In the genomic region with DNA sequence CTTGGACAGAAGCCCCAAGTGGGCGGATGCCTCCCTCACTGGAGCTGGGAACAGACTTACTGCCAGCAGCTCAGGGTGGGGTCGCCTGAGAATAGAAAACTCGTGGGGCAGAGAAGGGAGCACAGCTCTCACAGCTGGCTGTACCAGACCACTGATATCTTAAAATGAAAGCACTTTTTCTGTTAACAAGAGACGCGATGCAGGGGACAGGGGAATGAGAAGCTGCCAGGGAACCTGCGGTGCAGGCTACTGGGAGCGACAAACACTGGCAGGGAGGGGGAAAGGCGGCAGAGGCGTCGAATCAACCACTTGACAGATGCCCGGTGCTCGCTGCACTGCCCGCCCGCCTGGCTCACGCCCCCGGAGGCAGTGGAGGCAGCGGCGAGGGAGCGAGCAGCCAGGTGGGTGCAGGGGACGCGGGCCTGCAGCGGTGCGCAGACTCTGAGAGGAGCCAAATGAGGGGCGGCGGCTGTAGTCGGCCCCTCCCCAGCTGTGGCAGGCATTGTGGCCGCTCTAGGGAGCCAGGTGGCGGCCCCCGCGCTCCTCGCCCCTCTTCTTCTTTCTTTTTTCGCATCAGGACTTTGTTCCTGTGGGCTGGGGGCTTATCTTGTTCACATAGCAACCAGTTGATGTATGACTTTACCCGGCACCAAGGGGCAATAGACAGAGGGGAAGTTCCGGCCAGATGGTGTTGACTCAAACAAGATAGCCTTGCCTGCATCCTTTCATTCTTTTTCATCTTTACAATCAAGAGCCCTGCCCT, we compare ENCODE assay signal across 8 mouse cellular contexts. TPM values are rescaled to one million over a fixed set of nuclear protein-coding genes. Genes with fewer than 3 reads are reported as not detected.
DNase-seq lines count a peak whose midpoint lies in the region; ATAC-seq lines count a peak whose summit lies in the region.

No protein-coding gene starts in this region.

- no peak for ATAC-seq in limb, embryonic 15.5 days (ENCODE audit: insufficient number of reproducible peaks, low FRiP score, low TSS enrichment, low read depth)
- ATAC-seq in midbrain, embryonic 13.5 days: peak; percentile 93
- ATAC-seq in stomach, embryonic 16.5 days (ENCODE audit: insufficient read depth, low FRiP score): peak; percentile 66

- 2% methylated on average over 34 of the region's 34 CpGs for WGBS in limb, embryonic 15.5 days
- WGBS in midbrain, embryonic 13.5 days: 3% methylated on average over 29 of the region's 34 CpGs
- 2% methylated on average over 34 of the region's 34 CpGs for WGBS in stomach, embryonic 16.5 days

- peaks cover 5% of the 10 kb centered on the region for H3K4me1 ChIP-seq in limb, embryonic 15.5 days
- peaks cover 8% of the 10 kb centered on the region for H3K4me1 ChIP-seq in midbrain, embryonic 13.5 days (replicated peaks)
- H3K4me1 ChIP-seq in stomach, embryonic 16.5 days (ENCODE audit: control insufficient read depth, insufficient read depth, low read length): 0 out of 2 replicates have a peak, but pooled peaks cover 3% of the 10 kb centered on the region

- no peaks in the 10 kb centered on the region for H3K27me3 ChIP-seq in limb, embryonic 15.5 days
- no peaks in the 10 kb centered on the region for H3K27me3 ChIP-seq in midbrain, embryonic 13.5 days
- H3K27me3 ChIP-seq in stomach, embryonic 16.5 days (ENCODE audit: control insufficient read depth, insufficient read depth, low read length): no peaks in the 10 kb centered on the region

- peak overlapping the region; percentile 82 for H3K4me2 ChIP-seq in limb, embryonic 15.5 days
- H3K4me2 ChIP-seq in midbrain, embryonic 13.5 days (replicated peaks): peak overlapping the region; percentile 92
- peak overlapping the region; percentile 82 for H3K4me2 ChIP-seq in stomach, embryonic 16.5 days (ENCODE audit: low read depth, low read length)

- no peaks in the 10 kb centered on the region for H3K36me3 ChIP-seq in limb, embryonic 15.5 days
- H3K36me3 ChIP-seq in midbrain, embryonic 13.5 days: no peaks in the 10 kb centered on the region
- no peaks in the 10 kb centered on the region for H3K36me3 ChIP-seq in stomach, embryonic 16.5 days (ENCODE audit: control insufficient read depth, insufficient read depth, low read length)

- peak; percentile 12 for DNase-seq in Muller cell, postnatal 12 days (ENCODE audit: inconsistent ontology term)
- peak; percentile 70 for DNase-seq in embryo, embryonic 10 days (ENCODE audit: low spot score)
- DNase-seq in heart, adult 8-10 months (ENCODE audit: low spot score): peak; percentile 40
- peak; percentile 74 for DNase-seq in kidney, adult 18-20 months
- no peak for DNase-seq in urinary bladder, adult 2 months (ENCODE audit: low spot score)

- peak overlapping the region; percentile 40 for H3K9ac ChIP-seq in limb, embryonic 15.5 days
- peak overlapping the region; percentile 79 for H3K9ac ChIP-seq in midbrain, embryonic 13.5 days (replicated peaks)
- H3K9ac ChIP-seq in stomach, embryonic 16.5 days (ENCODE audit: low read length): peak overlapping the region; percentile 69

- no peaks in the 10 kb centered on the region for H3K9me3 ChIP-seq in limb, embryonic 15.5 days
- H3K9me3 ChIP-seq in midbrain, embryonic 13.5 days: no peaks in the 10 kb centered on the region
- H3K9me3 ChIP-seq in stomach, embryonic 16.5 days (replicated peaks; ENCODE audit: control insufficient read depth, low read length): no peaks in the 10 kb centered on the region

- H3K27ac ChIP-seq in limb, embryonic 15.5 days: no peak overlapping the region
- H3K27ac ChIP-seq in midbrain, embryonic 13.5 days: no peak overlapping the region
- H3K27ac ChIP-seq in stomach, embryonic 16.5 days (ENCODE audit: low read length): no peak overlapping the region

- H3K4me3 ChIP-seq in limb, embryonic 15.5 days: peak overlapping the region; percentile 41
- H3K4me3 ChIP-seq in midbrain, embryonic 13.5 days (replicated peaks): peak overlapping the region; percentile 56
- peak overlapping the region; percentile 50 for H3K4me3 ChIP-seq in stomach, embryonic 16.5 days (replicated peaks; ENCODE audit: low read length)

RNA-seq across cellular contexts. Expression of a gene that starts 9.8 kb away (rescaled TPM):
- 10 to 100 TPM; 26.4 to 38.4 (median 34.4) TPM for total RNA-seq in heart, adult 8-10 months (2022)
- 1.8 and 2.1 TPM in 2 replicates for polyA plus RNA-seq in limb, embryonic 15.5 days (2015; fragmentation: Nextera tagmentation; extraction: Ambion mirVana)
- 0.12 and 0.22 TPM in 2 replicates for polyA plus RNA-seq in midbrain, embryonic 13.5 days (2015; fragmentation: Nextera tagmentation; extraction: Ambion mirVana)
- polyA plus RNA-seq in stomach, embryonic 16.5 days (2015; fragmentation: Nextera tagmentation; extraction: Ambion mirVana): 2.1 and 2.5 TPM in 2 replicates
- polyA plus RNA-seq in urinary bladder, adult 2 months (2012; rRNA removed): 10.9 and 13.5 TPM in 2 replicates

RNA-seq across cellular contexts. Expression of a gene that starts 56.5 kb away (rescaled TPM):
- not detected for total RNA-seq in heart, adult 8-10 months (2022)
- polyA plus RNA-seq in limb, embryonic 15.5 days (2015; fragmentation: Nextera tagmentation; extraction: Ambion mirVana): not detected in 2 replicates
- polyA plus RNA-seq in midbrain, embryonic 13.5 days (2015; fragmentation: Nextera tagmentation; extraction: Ambion mirVana): not detected in 2 replicates
- polyA plus RNA-seq in stomach, embryonic 16.5 days (2015; fragmentation: Nextera tagmentation; extraction: Ambion mirVana): not detected in 2 replicates
- polyA plus RNA-seq in urinary bladder, adult 2 months (2012; rRNA removed): not detected in 2 replicates
